Mouse (Mus musculus) 416B (cell line): ENCODE results near the gene Dclre1c.
A peak's percentile ranks its signal among the peaks of the same experiment; 100 is the strongest.
"Not testable (repeated sequence)": the region's sequence is repeated elsewhere in the genome, so short reads cannot be mapped to it uniquely, and the experiment has no call there.

ENCODE experiments used
- DNase-seq: peaks from one replicate; pipeline ENCODE4 v3.0.0; 2011; ENCODE audit warnings: low read depth

Gene Dclre1c

DNA sequence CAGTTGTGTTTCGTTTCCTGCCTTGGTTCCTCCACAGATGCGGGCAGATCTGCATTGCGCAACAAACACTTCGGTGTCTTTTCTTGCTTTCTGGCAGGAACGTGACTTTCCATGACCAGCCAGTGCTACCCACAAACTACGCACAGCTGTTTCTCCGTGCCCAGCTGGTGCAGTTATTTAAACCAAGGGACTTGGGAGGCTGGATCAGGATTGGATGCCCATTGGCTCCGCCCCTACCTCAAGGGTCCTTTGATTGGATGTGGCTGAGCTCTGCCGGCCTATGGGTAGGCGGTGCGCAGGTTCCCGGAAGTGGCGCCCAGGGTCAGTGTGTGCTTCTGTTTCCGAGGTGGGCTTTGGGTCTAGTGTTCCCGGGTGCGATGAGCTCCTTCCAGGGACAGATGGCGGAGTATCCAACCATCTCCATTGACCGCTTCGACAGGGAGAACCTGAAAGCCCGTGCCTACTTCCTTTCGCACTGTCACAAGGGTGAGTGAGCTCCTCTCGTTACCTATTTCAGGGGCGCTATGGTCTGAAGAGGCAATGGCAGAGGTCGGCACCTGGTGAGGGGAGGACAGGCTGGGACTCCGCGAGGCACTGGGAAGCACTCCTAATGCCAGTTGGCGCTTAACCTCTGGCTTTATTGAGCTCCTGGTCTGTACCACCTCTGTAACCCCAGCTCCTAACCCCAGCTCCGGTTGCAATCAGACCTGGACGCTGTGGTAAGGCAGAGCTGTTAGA lies at the start of gene Dclre1c:
Dclre1c (plus strand) TSS at position 291 of the 738 bp plus-strand sequence.
- peak; percentile 99 for DNase-seq

DNA sequence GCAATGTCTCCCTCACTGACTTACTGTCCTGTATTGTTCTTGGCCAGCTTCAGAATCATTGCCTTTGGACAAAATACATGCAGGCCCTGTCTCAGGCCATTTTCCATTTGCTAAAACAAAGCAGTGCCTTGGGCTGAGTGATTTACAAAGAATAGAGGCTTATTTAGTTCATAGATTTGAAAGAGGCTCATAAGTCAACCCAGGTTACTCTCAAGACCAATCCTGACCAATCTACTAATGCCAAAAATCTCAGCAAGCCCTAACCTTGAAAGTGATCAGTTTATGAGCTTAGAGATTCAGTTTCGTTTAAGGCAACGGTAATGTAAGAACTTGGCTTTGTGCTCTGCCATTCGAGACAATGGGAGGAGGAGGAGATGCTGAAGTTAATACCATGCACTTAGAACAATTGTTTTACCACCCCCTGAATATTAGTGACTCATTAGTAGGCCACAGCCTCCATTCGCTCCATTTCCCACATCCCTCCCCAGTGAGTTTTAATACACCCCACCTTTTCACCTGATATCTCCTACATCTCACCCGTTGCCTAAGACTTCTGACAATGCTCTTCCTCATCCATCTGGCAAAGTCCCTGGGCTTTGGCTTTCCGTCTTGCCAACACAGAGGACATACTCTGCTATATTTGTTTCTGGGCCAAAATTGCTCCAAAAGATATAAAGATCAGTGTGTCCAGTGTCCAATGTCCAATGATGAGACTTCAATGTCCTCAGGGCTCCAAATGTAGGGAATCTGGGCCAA lies 36.6 kb upstream of the Dclre1c start:
- no peak for DNase-seq

- DNase-seq = no peak
Measured at GRCm38 (mm10) chr2:3391945-3392344, 32.0 kb upstream of the Dclre1c start.

- DNase-seq = not testable (repeated sequence)
Measured at GRCm38 (mm10) chr2:3397110-3397509, 26.8 kb upstream of the Dclre1c start, which contains the start of gene Olah. Olah (minus strand) TSS chr2:3397210.

DNA sequence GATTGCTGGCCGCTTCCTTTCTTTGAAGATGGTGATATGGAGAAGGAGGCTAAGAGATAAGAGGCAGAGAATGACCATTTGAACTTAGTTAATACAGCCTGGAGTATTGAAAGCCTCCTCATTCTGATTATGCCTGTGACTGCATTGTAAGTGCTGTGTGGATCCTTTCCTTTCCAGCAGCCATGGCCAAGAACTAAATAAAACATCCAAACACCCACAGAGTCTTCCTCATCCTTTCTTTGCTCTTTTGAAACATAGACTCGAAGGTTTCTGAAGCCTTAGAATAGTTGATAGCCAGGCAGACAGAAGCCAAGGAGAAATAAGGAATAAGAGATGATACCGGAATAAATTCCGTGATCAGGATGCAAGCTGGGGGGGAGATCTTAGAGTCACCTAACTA lies 17.9 kb upstream of the Dclre1c start:
- DNase-seq = no peak

DNA sequence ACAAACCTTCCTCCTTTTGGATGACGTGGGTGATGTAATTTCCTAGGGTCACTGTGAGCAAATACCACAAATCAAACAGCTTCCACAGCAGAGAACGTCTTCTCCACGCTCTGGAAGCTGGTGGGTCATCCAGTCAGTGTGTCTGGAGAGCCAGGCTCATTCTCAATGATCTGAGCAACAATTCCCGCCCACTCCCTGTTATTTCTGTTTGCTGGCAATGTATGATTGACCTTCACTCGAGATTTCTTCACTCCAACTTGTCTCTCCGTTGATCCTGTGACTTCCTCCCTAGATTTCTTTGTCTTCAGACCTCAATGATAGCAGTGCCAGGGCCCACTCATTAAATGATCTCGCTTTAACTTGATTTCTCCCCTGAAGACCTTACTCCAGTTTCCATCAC lies 16.2 kb upstream of the Dclre1c start:
- DNase-seq = no peak

DNA sequence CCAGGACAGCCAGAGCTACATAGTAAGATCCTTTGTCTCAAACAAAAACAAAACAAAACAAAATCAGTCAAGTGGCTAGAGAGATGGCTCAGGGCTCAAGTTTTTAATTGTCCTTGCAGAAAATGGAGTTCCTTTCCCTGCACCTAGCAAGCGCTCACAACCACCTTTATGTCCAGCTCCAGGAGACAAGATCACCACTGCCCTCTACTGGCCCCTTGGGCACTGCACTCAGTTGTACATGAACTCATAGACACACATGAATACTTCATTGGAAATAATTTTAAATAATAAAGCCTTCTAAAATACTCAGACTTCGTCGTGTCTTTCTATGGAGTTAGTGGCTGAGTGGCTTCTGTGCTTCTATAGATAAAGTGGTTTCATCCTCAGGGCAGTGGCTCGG lies 9.7 kb upstream of the Dclre1c start:
- DNase-seq = peak; percentile 77

DNA sequence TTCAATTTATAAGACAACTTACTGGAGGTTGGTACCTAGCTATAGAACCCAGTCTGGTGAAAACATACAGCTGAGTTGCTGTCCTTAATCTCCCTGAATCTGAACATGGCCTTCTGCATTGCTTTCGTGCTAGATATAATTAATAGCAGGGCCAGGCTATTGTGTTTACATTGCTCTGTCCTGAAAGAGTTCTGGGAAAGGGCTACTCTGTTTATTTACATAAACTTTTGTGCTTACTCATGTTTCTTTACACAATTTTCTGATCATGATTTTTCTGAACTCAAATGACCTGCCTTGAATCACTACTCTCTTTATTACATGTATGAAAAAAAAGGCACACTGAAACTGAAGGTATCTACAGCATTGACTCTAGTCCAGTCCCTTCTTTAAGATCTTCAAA lies 8.3 kb upstream of the Dclre1c start:
- no peak for DNase-seq

DNA sequence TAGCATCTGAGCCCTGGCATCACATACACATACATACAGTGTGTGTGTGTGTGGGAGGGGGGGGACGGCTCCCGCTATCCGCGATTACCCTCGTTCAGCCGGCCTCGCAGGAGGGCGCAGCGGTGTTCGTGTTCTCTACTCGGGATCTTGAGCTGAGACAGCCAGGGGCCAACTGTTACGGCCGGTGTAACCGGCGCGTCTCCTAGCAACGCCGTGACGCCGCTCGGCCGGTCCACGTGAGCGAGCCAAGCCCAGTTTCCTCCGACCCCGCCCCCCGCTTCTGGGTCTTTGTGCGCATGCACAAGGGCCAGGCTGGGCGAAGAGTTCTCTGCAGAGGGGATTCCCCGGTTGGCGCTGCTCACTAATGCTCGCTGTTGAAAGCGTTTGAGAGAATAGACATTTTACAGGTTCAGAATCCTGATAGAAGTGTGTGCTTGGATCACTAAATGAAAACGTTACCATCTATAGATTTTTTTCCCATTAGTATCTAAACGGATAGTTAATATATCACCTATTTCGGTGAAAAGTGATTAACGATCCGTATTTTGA lies 5.0 kb upstream of the Dclre1c start:
- DNase-seq = peak; percentile 91

DNA sequence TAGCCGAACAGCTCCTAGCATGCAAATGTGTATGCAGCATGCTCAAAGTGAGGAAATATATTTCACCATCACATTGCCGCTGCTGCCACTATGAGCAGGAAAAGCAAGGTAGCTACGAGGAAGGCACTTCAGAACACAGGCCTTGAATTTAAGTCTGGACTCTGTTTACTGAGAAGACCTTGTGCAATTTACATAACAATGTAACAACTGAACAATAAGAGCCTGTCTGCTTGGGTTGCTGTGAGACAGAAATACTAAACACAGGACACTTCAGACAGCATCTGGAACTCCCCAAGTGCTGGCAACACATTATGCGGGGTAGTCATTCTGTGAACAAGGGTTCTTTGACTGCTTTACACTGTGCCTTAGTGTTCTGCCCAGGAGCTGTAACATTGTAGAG lies 3.8 kb upstream of the Dclre1c start:
- DNase-seq = no peak

- DNase-seq = no peak
Measured at GRCm38 (mm10) chr2:3422548-3422947, 1.4 kb upstream of the Dclre1c start, which contains the start of gene Meig1. Meig1 (minus strand) TSS chr2:3422648.

GRCm38 (mm10) chr2:3424579-3424910 lies 614 bp downstream of the Dclre1c start:
- no peak for DNase-seq

DNA sequence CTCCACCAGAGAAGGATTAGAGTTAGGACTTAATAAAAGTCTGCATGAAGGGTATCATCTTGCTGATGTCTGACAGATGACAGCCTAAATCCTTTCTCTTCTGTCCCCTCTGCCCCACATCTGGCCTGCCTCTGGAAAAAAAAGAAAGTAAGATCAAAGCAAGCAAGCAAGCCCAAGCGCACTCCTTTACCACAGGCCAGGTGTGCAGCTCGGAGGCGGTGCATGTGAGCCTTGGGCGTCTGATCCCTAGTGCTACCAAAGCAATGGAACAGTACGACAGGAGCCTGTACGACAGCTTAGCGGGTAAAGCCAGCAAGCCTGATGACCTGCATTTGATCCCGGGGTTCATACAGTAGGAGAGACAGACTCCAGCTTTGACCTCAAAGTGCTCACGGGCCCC lies 7.0 kb downstream of the Dclre1c start:
- DNase-seq = no peak

DNA sequence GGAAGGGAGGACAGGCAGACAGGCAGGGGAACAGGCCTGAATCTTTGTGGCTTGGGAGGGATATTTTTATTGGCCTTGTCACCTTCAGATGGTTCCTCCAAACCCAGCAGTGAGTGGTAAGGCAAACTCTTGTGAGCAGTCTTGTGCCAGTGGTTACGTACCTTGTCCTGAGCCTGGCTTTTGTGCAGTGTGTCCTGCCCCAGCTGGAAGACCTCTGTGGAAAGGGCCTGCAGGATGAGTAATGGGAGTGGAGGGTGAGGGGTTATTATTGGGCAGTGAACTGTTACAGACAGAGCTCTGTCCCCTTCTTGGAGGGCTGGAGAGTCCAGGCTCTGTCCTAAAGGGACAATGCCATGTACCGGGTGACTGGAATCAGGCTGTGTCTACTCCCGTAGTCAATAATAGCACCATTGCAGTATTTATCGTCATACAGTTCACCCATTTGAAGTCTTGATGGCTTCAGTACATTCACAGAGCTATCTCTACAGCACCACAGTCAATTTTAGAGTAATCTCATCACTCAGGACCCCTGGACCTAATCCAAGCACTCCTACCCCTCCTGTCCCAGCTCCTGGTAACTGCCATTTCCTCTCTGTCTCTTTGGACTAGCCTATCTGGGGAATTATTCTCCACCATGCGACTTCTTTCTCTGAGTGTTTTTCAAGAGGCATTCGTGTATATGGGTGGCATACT lies 11.6 kb downstream of the Dclre1c start:
- no peak for DNase-seq

GRCm38 (mm10) chr2:3437956-3438355 lies 14.0 kb downstream of the Dclre1c start:
- no peak for DNase-seq

DNA sequence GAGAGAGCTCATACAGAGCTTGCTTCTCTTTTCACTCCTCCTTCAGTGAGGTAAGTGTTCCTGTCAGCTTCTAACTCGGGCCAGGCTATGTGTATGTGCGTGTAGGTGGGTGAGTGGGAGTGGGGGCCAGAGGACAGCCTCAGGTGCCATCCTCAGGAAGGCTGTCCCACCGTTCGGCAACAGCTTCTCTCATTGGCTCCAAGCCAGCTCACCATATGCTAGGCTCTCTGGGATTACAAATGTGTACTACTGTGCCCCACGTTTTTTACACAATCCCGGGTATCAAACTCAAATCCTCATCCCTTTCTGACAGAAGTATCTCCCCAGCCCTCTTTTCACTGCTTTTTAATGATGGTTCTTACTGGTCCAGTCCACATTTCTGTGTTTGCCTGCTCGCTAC lies 20.3 kb downstream of the Dclre1c start:
- DNase-seq = no peak

- DNase-seq = no peak
Measured at GRCm38 (mm10) chr2:3445984-3446383, 22.1 kb downstream of the Dclre1c start.

DNA sequence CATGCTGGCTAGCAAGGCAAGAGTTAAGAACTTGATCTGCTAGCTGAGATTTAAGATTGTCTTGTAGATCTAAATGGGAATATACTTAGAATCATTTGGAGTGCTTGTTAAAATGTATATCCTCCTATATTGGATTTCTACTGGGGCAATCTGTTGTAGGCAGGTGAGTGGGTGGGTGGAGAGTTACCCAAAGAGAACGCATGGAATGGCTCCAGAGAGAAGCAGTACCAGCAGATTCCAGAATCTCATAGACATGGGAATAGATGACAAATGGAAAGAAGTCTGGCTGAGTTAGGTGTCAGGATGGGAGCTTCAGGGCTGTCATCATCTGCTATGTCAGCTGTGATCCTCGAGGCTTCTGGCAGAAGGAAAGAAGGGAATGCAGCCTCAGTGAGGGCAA lies 25.5 kb downstream of the Dclre1c start:
- DNase-seq = no peak

DNA sequence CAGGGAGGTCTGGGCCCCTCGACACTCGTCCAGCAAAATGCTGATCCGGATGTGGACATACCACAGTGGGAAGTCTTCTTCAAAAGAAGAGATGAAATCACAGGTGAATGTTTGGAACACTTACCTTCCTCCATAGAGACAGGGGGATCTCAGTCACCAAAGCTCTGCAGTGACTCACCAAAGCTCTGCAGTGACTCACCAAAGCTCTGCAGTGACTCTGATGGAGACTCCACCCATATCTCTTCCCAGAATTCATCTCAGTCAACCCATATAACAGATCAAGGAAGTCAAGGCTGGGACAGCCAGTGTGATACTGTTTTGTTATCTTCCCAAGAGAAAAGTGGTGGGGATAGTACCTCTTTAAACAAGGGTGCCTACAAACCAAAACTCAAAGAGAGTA lies 29.2 kb downstream of the Dclre1c start:
- peak; percentile 29 for DNase-seq

- no peak for DNase-seq
Measured at GRCm38 (mm10) chr2:3456590-3456989, 32.7 kb downstream of the Dclre1c start.

DNA sequence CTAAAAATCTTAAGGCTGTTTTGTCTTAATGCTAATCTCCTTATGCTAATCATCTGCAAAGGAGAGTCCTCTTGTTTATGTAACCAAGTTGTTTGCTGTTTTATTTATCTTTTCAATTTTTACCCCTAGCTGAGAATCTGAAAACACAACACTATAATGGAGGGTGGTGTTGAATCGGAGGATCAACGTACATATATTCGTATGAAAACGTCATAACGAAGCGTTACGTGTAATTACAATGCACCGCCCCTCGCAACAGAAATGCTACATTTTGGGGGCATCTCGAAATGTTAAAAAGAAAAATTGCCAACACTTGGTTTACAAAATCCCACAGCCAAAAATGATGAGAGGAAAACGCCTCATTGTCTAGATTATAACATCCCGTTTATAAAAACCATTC lies 50.0 kb downstream of the Dclre1c start:
- DNase-seq = peak; percentile 72

DNA sequence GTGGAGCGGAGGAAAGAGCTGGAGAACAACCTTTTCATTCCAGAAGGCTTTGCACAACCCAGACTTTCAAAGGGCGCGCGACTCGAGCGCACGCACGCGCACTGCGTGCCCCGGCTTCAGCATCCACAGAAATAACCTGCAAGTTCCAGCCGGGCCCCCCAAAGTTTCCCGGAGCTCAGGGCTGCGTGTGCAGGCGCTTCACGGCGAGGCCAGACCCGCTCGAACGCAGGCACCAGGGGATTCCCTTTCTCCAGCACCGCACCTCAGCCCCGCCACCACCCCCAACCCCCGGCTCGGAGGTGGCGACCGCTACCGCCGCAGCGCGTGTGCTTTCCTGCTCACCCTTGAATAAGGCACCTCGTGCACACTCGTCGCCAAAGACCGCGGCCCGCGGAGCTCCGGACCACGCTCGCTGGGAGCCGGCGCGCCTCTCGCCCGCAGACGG lies 50.5 kb downstream of the Dclre1c start:
- DNase-seq = peak; percentile 73

- DNase-seq = peak; percentile 95
Measured at GRCm38 (mm10) chr2:3474861-3475283, 50.9 kb downstream of the Dclre1c start, which contains the start of gene Suv39h2. Suv39h2 (minus strand) TSS chr2:3475031.
